Mouse (Mus musculus): ENCODE measurements around the gene Sema4b.

GRCm38 (mm10) chr7:80200963-80201539 is 14.4 kb downstream of the Sema4b start:
- no peak for TF ChIP-seq EP300 (IDR thresholded peaks at IDR 0.05; ENCODE audit: low read depth)
- TF ChIP-seq CTCF (IDR thresholded peaks at IDR 0.05; ENCODE audit: low read depth): no peak

Data from liver, postnatal 0 days (tissue).